Mouse (Mus musculus) right cerebral cortex, postnatal 10 days (tissue): ENCODE data around the gene Gm20388.

Experiments
- DNase-seq, 2 experiments: peaks; one replicate each; pipeline ENCODE4 v3.0.0; 2021; ENCODE audit warnings: low spot score in 2 of 2

Gm20388 gene

GRCm38 (mm10) chr8:121379387-121379786 lies 1468.7 kb downstream of the Gm20388 start:
- no peak for DNase-seq

DNA sequence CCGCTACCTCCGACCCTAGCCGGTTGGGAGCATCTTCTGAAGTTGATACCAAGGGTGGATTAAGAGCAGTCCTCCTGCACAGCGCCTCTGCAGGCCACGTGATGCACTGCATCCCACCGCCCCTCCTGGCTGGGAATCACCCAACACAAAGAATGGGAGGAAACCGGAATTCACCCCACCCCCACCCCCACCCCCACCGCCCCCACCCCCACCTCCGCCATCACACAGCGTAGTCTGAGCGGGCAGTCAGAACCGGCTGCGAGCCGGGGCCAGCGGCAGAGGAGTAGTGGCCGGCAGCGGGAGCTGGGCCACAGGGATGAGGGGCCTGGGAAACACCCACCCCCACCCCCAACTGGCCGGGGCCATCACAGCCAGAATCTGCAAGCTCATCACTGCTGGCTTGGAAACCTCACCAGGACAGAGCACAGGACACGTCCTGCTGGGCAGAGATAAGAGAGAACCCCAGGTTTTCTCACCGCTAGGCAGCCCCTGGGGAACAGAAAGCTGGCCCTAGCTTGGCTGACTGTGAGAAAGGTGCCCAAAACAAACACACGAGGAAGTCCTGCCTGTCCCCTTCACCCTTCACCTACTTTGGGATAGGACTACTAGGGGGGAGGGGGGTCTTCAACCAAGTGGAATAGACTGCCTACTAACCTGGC lies 1472.1 kb downstream of the Gm20388 start:
- DNase-seq: peak; percentile 77 to 83

DNA sequence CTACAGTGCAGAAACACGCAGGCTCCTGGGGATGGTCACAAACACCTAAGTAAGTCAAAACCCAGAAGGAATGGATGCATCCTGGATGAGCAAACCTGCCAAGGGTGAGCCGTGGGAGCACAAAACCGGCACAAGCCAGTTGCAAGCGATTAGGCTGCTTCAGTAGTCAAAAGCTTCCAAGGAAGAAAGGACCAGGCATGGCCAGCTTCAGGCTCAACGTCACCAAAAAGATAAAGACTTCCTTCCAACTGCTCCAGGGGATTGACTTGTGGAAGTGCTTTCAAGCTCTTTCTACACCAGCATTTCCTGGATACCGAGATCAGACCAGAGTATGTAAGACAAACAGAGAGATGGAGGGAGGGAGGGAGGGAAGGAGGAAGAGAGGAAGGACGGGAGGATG lies 1474.9 kb downstream of the Gm20388 start:
- DNase-seq: no peak

DNA sequence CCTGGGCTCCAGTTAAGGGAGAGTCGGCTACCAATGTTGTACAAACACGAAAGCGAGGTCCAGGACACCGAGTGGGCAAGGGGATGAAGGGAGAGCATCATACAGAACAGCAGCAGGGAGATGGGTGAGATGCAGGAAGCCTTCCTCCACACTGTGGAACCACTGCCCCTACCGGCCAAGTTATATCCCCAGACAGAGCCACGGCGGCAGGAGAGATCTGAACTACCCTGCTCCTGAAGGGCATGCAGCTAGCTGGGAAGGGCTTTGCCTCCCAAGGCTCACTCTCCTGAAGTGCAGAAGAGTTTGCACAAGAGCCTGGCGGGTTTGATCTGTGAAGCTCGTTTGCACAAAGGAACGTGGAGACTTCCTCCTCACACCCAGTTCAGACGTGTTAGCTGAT lies 1480.0 kb downstream of the Gm20388 start:
- peak in 1 of 2 experiments; percentile 46 for DNase-seq

DNA sequence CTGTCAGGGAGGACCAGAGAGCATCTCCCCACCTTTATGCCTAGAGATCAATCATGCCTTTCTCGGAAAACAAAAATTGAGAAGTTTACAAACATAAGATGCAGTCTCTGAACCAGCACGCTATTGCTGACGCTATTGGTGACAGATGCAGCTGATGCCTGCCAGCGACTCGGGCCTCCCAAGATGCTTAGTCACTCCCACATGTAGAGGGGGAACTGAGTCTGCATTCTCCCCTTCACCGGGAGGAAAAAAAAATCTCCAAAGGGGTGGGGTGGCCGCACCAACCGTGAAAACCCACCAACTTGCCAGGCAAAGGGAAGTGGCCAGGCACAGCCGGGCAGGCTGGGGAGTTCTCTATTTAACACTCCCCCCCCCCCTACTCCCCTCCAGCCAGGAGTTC lies 1480.6 kb downstream of the Gm20388 start:
- DNase-seq: no peak

DNA sequence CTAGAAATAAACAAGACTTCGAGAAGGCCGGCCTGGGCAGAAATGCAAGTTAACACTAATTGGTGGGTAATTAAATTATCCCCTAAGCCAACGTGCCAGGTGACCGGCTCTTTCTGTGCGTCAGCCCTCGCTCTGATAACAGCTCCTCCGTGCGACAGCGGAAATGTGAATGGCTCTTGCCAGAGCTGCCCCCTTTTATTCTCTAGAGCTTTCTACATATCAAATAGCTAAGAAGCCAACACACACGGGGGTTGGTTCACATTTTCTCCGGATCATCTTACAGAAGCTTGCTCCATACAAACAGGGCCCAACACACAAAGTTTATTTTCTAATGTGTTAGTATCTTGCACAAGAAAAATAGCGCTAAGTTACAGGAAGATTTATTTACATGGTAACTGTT lies 1481.1 kb downstream of the Gm20388 start:
- DNase-seq: no peak

DNA sequence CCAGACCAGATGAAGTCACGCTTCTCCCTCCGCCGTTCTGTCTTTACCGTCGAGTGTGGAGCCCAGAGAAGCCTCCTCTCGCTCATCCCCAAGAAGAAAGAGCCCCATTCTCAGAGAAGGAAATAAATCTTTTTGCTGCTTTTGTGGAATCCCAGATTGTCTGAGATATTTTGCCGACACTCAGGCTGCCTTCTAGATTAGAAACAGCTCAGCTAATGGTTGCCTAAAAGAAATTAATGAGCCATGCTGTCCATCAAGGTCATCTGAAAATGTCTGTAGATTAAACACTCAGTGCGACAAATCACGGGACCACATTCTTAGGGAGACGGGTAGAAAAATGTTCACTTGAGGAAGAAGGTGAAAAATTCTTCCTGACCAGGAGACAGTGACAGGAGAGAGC lies 1481.8 kb downstream of the Gm20388 start:
- DNase-seq: no peak

GRCm38 (mm10) chr8:121393111-121393510 lies 1482.5 kb downstream of the Gm20388 start:
- DNase-seq: peak; percentile 57 to 69

GRCm38 (mm10) chr8:121394686-121395085 lies 1484.0 kb downstream of the Gm20388 start:
- DNase-seq: no peak

GRCm38 (mm10) chr8:121395316-121395715 lies 1484.7 kb downstream of the Gm20388 start:
- no peak for DNase-seq

GRCm38 (mm10) chr8:121396151-121396550 lies 1485.5 kb downstream of the Gm20388 start:
- no peak for DNase-seq

DNA sequence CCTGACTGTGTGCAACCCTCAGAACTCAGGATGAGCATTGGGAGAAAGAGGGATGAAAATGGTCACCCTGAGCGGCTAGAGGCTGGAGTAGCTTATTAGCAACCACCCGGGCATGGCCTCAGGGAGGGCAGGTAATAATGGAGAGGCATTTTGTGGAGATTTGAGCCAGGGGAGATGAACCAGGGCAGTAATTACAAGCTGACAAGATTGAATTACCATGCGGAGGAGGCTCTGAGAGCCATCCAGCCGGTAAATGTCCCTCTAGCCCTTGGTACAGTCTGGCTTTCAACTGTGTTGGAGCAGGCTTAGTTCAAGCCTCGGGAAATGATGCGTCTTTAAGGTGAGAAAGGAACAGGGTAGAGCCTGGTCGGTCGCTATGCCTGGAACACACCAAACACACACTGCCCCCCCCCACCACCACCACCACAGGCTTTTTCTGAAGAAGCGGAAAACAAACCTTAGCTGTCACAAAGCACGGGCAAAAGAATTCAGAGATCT lies 1486.6 kb downstream of the Gm20388 start:
- no peak for DNase-seq

DNA sequence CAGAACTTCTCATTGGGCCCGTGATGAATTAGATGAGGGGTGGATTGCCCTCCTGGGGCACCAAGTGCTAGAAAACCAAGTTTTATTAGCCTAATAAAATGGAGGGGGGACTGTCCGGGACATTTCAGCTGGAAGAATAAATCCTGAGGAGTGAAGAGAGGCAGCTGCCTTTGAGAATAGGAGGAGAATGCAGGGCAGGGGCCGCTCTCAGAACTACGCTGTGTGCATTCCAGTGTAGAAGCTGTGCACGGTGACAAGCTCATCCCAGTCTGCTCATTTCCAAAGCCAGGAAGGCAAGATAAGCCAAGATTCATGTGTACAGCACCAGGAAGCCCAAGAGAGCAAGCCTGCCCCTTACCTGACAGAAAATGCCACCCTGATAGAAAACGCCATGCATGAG lies 1487.4 kb downstream of the Gm20388 start:
- DNase-seq: no peak

DNA sequence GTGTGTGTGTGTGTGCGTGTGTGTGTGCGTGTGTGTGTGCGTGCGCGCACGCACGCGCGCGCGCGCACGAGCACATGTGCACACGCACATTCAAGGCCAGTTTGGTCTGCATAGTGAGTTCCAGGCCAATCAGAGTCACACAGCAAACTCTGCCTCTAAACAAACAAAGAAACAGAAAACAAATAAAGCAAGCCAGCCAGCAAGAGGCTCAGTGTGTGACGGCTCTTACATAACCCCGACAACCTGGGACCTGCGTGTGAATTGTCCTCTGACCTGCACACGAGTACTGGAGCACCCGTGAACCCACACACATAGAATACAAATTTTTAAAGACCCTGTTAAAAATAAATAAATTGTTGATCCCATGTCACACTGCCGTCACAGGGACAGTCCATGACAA lies 1488.1 kb downstream of the Gm20388 start:
- DNase-seq: no peak

- DNase-seq: no peak
These were observed 1488.5 kb downstream of the Gm20388 start for GRCm38 (mm10) chr8:121399173-121399572.

DNA sequence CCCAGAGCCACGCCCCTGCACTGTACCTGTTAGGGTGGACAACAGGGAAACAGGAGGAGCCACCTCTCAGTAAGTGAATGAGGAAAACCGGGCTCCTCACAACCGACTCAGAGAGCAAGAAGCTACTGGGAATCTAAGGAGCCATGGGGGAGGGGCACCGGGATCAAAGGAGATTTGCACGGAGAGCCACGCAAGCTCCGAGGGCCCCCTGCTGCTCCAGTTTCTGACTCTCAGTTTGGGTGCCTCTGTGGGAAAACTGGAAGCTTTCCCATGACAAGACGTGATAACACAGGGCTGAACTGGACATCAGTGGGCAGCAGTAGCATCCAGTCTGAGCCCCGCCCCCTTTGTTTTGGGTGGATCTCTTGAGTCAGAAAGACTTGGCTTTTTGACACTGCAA lies 1489.9 kb downstream of the Gm20388 start:
- DNase-seq: no peak

GRCm38 (mm10) chr8:121403821-121404220 lies 1493.2 kb downstream of the Gm20388 start:
- no peak for DNase-seq

DNA sequence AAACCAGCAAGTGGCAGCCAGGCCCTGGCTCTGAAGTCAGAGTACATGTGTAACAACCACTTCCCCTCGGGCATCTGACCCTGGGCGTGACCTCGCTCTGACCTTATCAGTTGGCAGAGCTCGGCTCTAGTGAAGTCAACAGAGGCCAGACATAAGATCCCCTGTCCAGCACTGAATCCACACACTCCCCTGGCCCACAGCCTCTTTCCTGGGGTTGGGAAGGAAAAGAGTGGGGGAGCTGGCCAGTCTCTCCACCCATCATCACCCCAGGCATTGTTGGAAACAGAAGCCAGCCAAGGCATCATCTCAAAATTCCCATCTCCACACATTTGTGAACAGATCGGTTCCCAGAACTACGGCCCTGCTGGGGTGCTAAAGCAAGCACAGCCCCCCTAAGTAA lies 1507.4 kb downstream of the Gm20388 start:
- DNase-seq: no peak

GRCm38 (mm10) chr8:121419551-121419950 lies 1508.9 kb downstream of the Gm20388 start:
- no peak for DNase-seq

DNA sequence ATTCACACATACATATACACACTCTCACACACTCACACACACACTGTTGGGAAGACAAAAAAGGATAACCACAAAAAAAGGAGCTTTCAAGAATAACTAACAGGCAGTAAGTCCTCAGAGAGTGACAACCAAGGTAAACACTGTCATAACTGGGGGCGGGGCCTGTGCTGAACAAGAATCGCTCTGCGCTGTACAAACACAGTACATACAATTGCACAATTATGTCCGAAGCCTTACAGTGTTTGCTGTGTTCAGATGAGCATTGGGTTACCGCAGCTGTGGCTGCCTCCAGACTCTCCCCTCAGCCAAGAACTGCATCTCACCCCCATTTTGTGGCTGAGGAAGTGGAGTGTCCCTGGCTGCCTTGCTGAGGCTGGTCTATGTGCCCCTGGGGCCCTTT lies 1510.4 kb downstream of the Gm20388 start:
- no peak for DNase-seq

DNA sequence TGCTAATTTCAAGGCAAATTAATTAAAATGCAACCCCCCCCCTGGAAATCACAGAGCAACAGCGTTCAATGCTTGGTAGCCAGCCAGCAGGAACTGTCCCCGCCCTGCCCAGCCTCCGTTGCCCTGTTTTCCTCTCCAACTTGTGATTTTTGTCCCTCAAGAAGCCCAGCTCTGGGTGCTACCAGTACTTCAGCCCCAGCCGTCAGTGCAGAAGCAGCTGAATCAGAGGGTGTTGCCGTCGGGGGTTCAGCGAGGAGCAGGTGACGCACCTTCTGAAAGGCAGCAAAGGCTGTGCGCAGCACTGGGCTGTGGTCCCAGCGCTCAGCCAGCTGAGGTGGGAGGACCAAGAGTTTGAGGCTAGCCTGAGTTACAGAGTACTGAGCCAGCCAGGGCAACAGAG lies 1513.4 kb downstream of the Gm20388 start:
- no peak for DNase-seq

DNA sequence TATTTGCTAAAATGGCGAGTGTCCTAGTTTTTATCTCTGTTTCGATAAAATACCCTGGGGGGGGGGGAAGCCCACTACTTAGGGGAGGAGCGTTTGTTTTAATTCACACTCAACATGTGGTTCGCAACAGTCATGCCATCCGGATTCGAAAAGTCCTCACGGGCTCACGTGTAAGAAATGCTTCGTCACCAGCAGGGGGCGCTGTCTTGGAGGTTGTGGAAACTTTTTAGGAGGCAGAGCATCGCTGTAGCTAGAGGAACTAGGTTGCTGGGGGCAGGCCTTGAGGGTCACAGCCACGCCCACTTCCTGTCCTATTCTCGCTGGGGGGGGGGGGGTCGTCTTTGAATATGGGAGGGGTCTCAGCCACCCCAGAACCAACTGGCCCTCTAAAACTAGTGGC lies 1514.0 kb downstream of the Gm20388 start:
- DNase-seq: no peak

- DNase-seq: no peak
These were observed 1520.9 kb downstream of the Gm20388 start for GRCm38 (mm10) chr8:121431499-121431898.

- DNase-seq: no peak
These were observed 1522.8 kb downstream of the Gm20388 start for GRCm38 (mm10) chr8:121433466-121433865.
